Mouse (Mus musculus) CH12F3 (cell line): Measurements from ENCODE around the gene 2210407C18Rik.

Experiments used
- in situ Hi-C: fragments of 300-500 bp; cut with MboI; formaldehyde crosslinking; loops from 2 replicates; pipeline ENCODE4 v1.14.3; 2020; ENCODE audit warnings: low sequenced_read_pairs

The 2210407C18Rik gene

GRCm38 (mm10) chr11:58602800-58603560, 12.9 kb downstream of the 2210407C18Rik start:
- in situ Hi-C loops = no loop called here

- in situ Hi-C loops = no loop called here
Observed at GRCm38 (mm10) chr11:58602062-58602461, 13.8 kb downstream of the 2210407C18Rik start.

GRCm38 (mm10) chr11:58597837-58598236, 18.0 kb downstream of the 2210407C18Rik start:
- in situ Hi-C loops = no loop called here

DNA sequence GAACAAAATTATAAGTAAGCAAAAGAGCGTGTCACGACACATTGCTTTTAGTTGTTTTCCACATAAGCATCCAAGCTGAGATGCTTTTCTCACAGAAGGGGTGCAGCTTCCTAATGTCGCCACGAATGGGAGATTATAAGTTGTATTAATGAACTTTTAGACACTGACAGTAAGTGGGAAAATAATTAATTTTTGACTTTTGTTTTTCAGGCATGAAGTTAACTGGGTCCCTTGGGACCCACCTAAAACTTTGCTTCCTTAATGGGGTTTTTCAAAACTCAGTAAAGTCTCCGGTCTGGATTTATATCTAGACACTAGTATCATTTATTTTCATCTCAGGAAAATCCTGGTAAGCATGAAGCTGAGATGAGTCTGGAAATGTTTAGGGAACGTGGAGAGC, 21.1 kb downstream of the 2210407C18Rik start, which contains the start of gene Olfr324:
Gene Olfr324 (plus strand): TSS at position 301 of the 400 bp plus-strand sequence.
- in situ Hi-C loops = no loop called here

- in situ Hi-C loops = no loop called here
Observed at GRCm38 (mm10) chr11:58588620-58589250, 27.1 kb downstream of the 2210407C18Rik start.

- in situ Hi-C loops = no loop called here
Observed at GRCm38 (mm10) chr11:58587898-58588348, 28.0 kb downstream of the 2210407C18Rik start.

- in situ Hi-C loops = no loop called here
Observed at GRCm38 (mm10) chr11:58578636-58579035, 37.2 kb downstream of the 2210407C18Rik start.

DNA sequence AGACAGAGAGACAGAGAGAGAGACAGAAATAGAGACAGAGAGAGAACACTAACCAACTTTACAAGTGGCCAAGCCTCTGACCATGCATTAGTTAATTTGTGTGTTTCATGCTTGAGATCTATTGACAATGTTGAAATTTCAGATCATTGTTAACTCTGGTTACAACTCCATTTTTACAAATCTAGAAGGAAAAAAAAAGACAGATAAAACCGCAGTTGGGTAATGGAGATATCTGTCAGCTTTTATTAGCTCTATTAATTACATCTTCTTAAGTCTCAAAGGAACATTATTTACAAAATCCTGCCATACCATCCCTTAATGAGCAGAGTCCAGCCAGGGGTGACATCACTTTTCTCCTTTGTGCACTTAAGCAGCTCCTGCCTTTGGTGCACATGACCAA, 38.4 kb downstream of the 2210407C18Rik start, which contains the start of gene Olfr325:
Gene Olfr325 (plus strand): TSS at position 301 of the 400 bp plus-strand sequence.
- in situ Hi-C loops = no loop called here

GRCm38 (mm10) chr11:58570405-58570804, 45.5 kb downstream of the 2210407C18Rik start, which contains the start of gene Olfr224:
Gene Olfr224 (minus strand): TSS chr11:58570553.
- in situ Hi-C loops = no loop called here
